Mouse (Mus musculus): Measurements from ENCODE around the gene Rnaseh2a. TPM values are rescaled to one million over a fixed set of nuclear protein-coding genes. Genes with fewer than 3 reads are reported as not detected.

Rnaseh2a gene
- total RNA-seq, 1 experiment, result 160 TPM

DNA sequence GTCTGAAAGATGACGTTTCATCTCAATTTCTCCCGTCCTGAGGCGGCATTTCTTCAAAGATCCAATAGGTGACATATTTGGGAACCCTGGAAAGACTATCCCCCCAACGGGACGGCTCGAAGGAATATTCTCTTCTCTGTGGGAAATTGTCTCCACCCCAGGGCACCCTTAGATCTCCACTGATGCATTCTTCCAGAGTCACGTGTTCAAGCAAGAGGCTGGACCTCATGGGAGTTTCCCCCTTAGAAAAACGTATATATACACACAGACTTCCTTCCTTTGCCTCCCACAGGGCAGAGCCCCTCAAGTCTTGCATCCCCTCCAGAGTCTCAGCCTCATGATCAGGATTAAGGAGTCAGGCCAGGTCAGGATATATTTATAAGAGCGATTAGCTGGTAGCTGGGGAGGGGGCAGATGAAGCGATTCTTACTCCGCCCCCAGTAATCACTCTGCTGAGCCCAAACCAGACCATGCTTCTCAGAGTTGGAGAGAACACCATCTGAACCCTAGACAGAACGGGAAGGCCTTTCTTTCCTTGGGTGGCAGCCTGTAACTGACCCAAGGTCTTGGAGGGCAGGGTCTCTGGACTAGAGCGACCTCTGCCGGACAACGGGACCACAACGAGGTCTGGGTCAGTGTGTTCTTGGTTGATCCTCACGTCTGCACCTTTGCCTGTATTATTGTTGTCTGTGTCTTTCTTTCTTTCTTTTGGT, 22.9 kb downstream of the Rnaseh2a start, which contains the start of gene Rtbdn:
TSS of gene Rtbdn (plus strand) at position 464 of the 713 bp plus-strand sequence.
- no peak for TF ChIP-seq MAFK (IDR thresholded peaks at IDR 0.05; ENCODE audit: insufficient read depth, low read depth, low read length)
- Histone ChIP-seq H3K4me3 (ENCODE audit: insufficient read depth in 1 of 2, low read depth in 1 of 2, low read length in 2 of 2, poor library complexity in 1 of 2, severe bottlenecking in 1 of 2) (peak within 1 kb of the TSS; percentile 72 to 93), H3K4me1 (ENCODE audit: control insufficient read depth in 2 of 2, insufficient read depth in 2 of 2, low read length in 2 of 2, poor library complexity in 1 of 2) (peaks cover 2 to 5% of the 10 kb centered on the region in 2 experiments; a peak in 1 of 4 replicates), H3K36me3 (ENCODE audit: control insufficient read depth, insufficient read depth, low read length, poor library complexity, severe bottlenecking) (no peaks in the 10 kb centered on the region), H3K9me3 (ENCODE audit: control insufficient read depth, insufficient read depth, low read depth, low read length) (no peaks in the 10 kb centered on the region), H3K27ac (ENCODE audit: insufficient read depth, low read depth, low read length, poor library complexity, severe bottlenecking) (peak within 1 kb of the TSS; percentile 36; the same call in 1 of the 2 replicates), H3K9ac (ENCODE audit: insufficient read depth, low read depth, low read length, poor library complexity, severe bottlenecking) (peak within 1 kb of the TSS; percentile 40; the same call in 1 of the 2 replicates)
- DNase-seq (ENCODE audit: low read depth, low spot score), result no peak
- in situ Hi-C loops (cut with MboI; ENCODE audit: low sequenced_read_pairs in 2 of 2, unreplicated experiment in 2 of 2), result no loop called here

DNA sequence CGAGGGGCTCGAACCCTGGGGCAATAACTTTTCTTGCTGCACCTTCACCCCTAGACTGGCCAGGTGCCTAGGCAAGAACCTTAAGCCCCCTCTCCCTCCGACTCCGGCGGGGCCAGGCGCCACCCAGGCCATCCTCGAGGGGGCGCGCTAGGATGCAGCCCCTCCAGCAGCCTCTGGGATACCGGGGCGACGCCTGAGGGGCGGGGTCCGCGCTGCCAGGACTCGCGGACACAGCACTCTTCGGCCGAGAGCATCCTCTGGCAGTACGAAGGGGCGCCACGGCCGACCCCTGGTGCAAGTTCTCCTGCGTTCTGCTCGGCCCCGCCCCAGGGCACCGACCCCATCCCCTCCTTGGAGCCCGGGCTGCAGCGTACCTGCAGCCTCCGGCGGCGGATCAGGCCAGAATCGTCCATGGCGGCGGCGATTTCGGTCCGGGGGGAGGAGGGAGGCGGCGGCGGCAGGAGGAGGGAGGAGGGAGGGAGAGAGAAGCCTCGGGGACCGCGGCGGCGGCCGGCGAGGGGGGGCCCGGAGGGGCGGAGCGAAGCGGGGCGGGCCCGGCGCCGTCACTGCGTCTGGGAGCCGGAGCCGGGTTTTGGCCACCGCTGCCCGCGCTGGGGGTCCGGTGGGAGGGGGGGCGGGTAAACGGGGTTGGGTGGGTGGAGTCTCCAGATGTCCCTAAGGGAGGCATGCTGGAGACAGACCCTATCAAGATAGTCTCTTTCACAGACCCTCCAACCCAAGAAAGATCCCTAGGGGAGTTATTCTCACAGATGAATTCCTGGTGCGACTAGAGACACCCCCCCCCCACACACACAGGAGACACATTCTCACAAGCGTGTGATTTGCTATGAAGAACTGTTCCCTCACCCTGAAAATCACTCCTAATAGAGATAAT, 23.7 kb downstream of the Rnaseh2a start:
- peaks cover 2 to 5% of the 10 kb centered on the region in 2 experiments; a peak in 1 of 4 replicates for H3K4me1 ChIP-seq (ENCODE audit: control insufficient read depth in 2 of 2, insufficient read depth in 2 of 2, low read length in 2 of 2, poor library complexity in 1 of 2)
- peak overlapping the region; percentile 72 to 93 for H3K4me3 ChIP-seq (ENCODE audit: insufficient read depth in 1 of 2, low read depth in 1 of 2, low read length in 2 of 2, poor library complexity in 1 of 2, severe bottlenecking in 1 of 2)
- peak overlapping the region; percentile 40; the same call in 1 of the 2 replicates for H3K9ac ChIP-seq (ENCODE audit: insufficient read depth, low read depth, low read length, poor library complexity, severe bottlenecking)
- peak overlapping the region; percentile 36; the same call in 1 of the 2 replicates for H3K27ac ChIP-seq (ENCODE audit: insufficient read depth, low read depth, low read length, poor library complexity, severe bottlenecking)
- in situ Hi-C loops (cut with MboI; ENCODE audit: low sequenced_read_pairs in 2 of 2, unreplicated experiment in 2 of 2), result no loop called here
- H3K9me3 ChIP-seq (ENCODE audit: control insufficient read depth, insufficient read depth, low read depth, low read length), result no peaks in the 10 kb centered on the region
- H3K36me3 ChIP-seq (ENCODE audit: control insufficient read depth, insufficient read depth, low read length, poor library complexity, severe bottlenecking), result no peaks in the 10 kb centered on the region
- no peak for DNase-seq (ENCODE audit: low read depth, low spot score)
- TF ChIP-seq MAFK (IDR thresholded peaks at IDR 0.05; ENCODE audit: insufficient read depth, low read depth, low read length), result no peak
- no peak for TF ChIP-seq CHD2 (IDR thresholded peaks at IDR 0.05; ENCODE audit: low read depth, low read length)
- no peak for TF ChIP-seq ZNF384 (IDR thresholded peaks at IDR 0.05; ENCODE audit: low read depth, low read length)
- no peak for TF ChIP-seq HCFC1 (IDR thresholded peaks at IDR 0.05; ENCODE audit: borderline replicate concordance, insufficient read depth, low read length)
- TF ChIP-seq ZC3H11A (IDR thresholded peaks at IDR 0.05; ENCODE audit: borderline replicate concordance, low read depth, low read length), result no peak

DNA sequence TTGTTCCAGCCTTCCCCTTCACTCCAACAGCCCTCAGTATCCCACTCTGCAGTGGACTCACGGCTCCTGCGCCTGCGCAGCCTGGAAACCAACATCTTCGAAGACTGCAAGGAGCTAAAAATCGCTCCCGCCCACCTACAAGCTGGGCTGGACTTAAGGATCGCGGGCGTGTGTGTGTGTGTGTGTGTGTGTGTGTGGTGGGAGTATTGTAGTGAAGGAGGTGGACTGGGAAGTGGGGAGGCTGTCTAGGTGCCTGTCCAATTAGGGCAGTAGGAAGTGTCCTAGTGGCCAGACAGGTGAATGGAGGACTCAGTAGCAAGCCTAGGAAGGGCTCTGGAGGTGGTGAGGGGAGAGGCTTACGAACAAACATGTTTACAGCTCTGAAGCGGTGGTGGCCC, 24.3 kb downstream of the Rnaseh2a start:
- H3K27ac ChIP-seq (ENCODE audit: insufficient read depth, low read depth, low read length, poor library complexity, severe bottlenecking), result no peak overlapping the region
- DNase-seq (ENCODE audit: low read depth, low spot score), result no peak

GRCm38 (mm10) chr8:84944478-84945160, 24.9 kb downstream of the Rnaseh2a start:
- no peaks in the 10 kb centered on the region for H3K9me3 ChIP-seq (ENCODE audit: control insufficient read depth, insufficient read depth, low read depth, low read length)
- TF ChIP-seq HCFC1 (IDR thresholded peaks at IDR 0.05; ENCODE audit: borderline replicate concordance, insufficient read depth, low read length) (no peak), ZC3H11A (IDR thresholded peaks at IDR 0.05; ENCODE audit: borderline replicate concordance, low read depth, low read length) (no peak), MAFK (IDR thresholded peaks at IDR 0.05; ENCODE audit: insufficient read depth, low read depth, low read length) (no peak), ZNF384 (IDR thresholded peaks at IDR 0.05; ENCODE audit: low read depth, low read length) (no peak), CHD2 (IDR thresholded peaks at IDR 0.05; ENCODE audit: low read depth, low read length) (no peak)
- H3K27ac ChIP-seq (ENCODE audit: insufficient read depth, low read depth, low read length, poor library complexity, severe bottlenecking), result no peak overlapping the region
- DNase-seq (ENCODE audit: low read depth, low spot score), result peak; percentile 81
- H3K9ac ChIP-seq (ENCODE audit: insufficient read depth, low read depth, low read length, poor library complexity, severe bottlenecking), result no peak overlapping the region
- H3K4me1 ChIP-seq (ENCODE audit: control insufficient read depth in 2 of 2, insufficient read depth in 2 of 2, low read length in 2 of 2, poor library complexity in 1 of 2), result peaks cover 2 to 5% of the 10 kb centered on the region in 2 experiments; a peak in 1 of 4 replicates
- in situ Hi-C loops (cut with MboI; ENCODE audit: low sequenced_read_pairs in 2 of 2, unreplicated experiment in 2 of 2), result no loop called here
- peak overlapping the region in 1 of 2 experiments; percentile 72; a peak in 3 of 4 replicates for H3K4me3 ChIP-seq (ENCODE audit: insufficient read depth in 1 of 2, low read depth in 1 of 2, low read length in 2 of 2, poor library complexity in 1 of 2, severe bottlenecking in 1 of 2)
- no peaks in the 10 kb centered on the region for H3K36me3 ChIP-seq (ENCODE audit: control insufficient read depth, insufficient read depth, low read length, poor library complexity, severe bottlenecking)

More for the DNA sequence above, 24.3 kb downstream of the Rnaseh2a start:
- peak overlapping the region; percentile 72 to 93 for H3K4me3 ChIP-seq (ENCODE audit: insufficient read depth in 1 of 2, low read depth in 1 of 2, low read length in 2 of 2, poor library complexity in 1 of 2, severe bottlenecking in 1 of 2)
- peaks cover 2 to 5% of the 10 kb centered on the region in 2 experiments; a peak in 1 of 4 replicates for H3K4me1 ChIP-seq (ENCODE audit: control insufficient read depth in 2 of 2, insufficient read depth in 2 of 2, low read length in 2 of 2, poor library complexity in 1 of 2)
- no peak for TF ChIP-seq ZC3H11A (IDR thresholded peaks at IDR 0.05; ENCODE audit: borderline replicate concordance, low read depth, low read length)
- no peak for TF ChIP-seq MAFK (IDR thresholded peaks at IDR 0.05; ENCODE audit: insufficient read depth, low read depth, low read length)
- no peak for TF ChIP-seq HCFC1 (IDR thresholded peaks at IDR 0.05; ENCODE audit: borderline replicate concordance, insufficient read depth, low read length)
- no peak for TF ChIP-seq ZNF384 (IDR thresholded peaks at IDR 0.05; ENCODE audit: low read depth, low read length)
- TF ChIP-seq CHD2 (IDR thresholded peaks at IDR 0.05; ENCODE audit: low read depth, low read length), result no peak
- no peaks in the 10 kb centered on the region for H3K9me3 ChIP-seq (ENCODE audit: control insufficient read depth, insufficient read depth, low read depth, low read length)
- in situ Hi-C loops (cut with MboI; ENCODE audit: low sequenced_read_pairs in 2 of 2, unreplicated experiment in 2 of 2), result no loop called here
- no peaks in the 10 kb centered on the region for H3K36me3 ChIP-seq (ENCODE audit: control insufficient read depth, insufficient read depth, low read length, poor library complexity, severe bottlenecking)
- no peak overlapping the region for H3K9ac ChIP-seq (ENCODE audit: insufficient read depth, low read depth, low read length, poor library complexity, severe bottlenecking)

Measured in ES-E14 (cell line).